Mouse (Mus musculus): ENCODE data around the gene Safb2.

The Safb2 gene

GRCm38 (mm10) chr17:56603186-56604069 lies 19.0 kb upstream of the Safb2 start:
- peaks cover 93% of the 10 kb centered on the region for H3K36me3 ChIP-seq (ENCODE audit: insufficient read depth, low read length)
- H3K9me3 ChIP-seq (ENCODE audit: low read length) = no peaks in the 10 kb centered on the region
- peak overlapping the region; percentile 58 for H3K4me3 ChIP-seq (replicated peaks; ENCODE audit: low read length)

GRCm38 (mm10) chr17:56593527-56594271 lies 9.3 kb upstream of the Safb2 start:
- Histone ChIP-seq H3K4me1 (replicated peaks; ENCODE audit: low read depth, low read length) (peaks cover 45% of the 10 kb centered on the region), H3K4me3 (replicated peaks; ENCODE audit: low read length) (no peak overlapping the region), H3K36me3 (ENCODE audit: insufficient read depth, low read length) (peaks cover 96% of the 10 kb centered on the region), H3K27me3 (ENCODE audit: insufficient read depth, low read length) (no peaks in the 10 kb centered on the region), H3K9me3 (ENCODE audit: low read length) (no peaks in the 10 kb centered on the region)
- TF ChIP-seq CTCF (conservative IDR thresholded peaks at IDR 0.05; ENCODE audit: low read length) (no peak), NANOG (IDR thresholded peaks at IDR 0.05; ENCODE audit: borderline replicate concordance, low read length) (no peak), POU5F1 (IDR thresholded peaks at IDR 0.05; ENCODE audit: borderline replicate concordance, low read length) (no peak)

More at GRCm38 (mm10) chr17:56603186-56604069, 19.0 kb upstream of the Safb2 start:
- peaks cover 70% of the 10 kb centered on the region for H3K4me1 ChIP-seq (replicated peaks; ENCODE audit: low read depth, low read length)
- no peaks in the 10 kb centered on the region for H3K27me3 ChIP-seq (ENCODE audit: insufficient read depth, low read length)
- TF ChIP-seq NANOG (IDR thresholded peaks at IDR 0.05; ENCODE audit: borderline replicate concordance, low read length) (no peak), CTCF (conservative IDR thresholded peaks at IDR 0.05; ENCODE audit: low read length) (no peak), POU5F1 (IDR thresholded peaks at IDR 0.05; ENCODE audit: borderline replicate concordance, low read length) (no peak)

GRCm38 (mm10) chr17:56592553-56592952 lies 8.2 kb upstream of the Safb2 start:
- H3K27me3 ChIP-seq (ENCODE audit: insufficient read depth, low read length) = no peaks in the 10 kb centered on the region
- no peak overlapping the region for H3K4me3 ChIP-seq (replicated peaks; ENCODE audit: low read length)
- peaks cover 100% of the 10 kb centered on the region for H3K36me3 ChIP-seq (ENCODE audit: insufficient read depth, low read length)
- TF ChIP-seq NANOG (IDR thresholded peaks at IDR 0.05; ENCODE audit: borderline replicate concordance, low read length) (no peak), CTCF (conservative IDR thresholded peaks at IDR 0.05; ENCODE audit: low read length) (no peak), POU5F1 (IDR thresholded peaks at IDR 0.05; ENCODE audit: borderline replicate concordance, low read length) (no peak)
- H3K9me3 ChIP-seq (ENCODE audit: low read length) = no peaks in the 10 kb centered on the region
- peaks cover 49% of the 10 kb centered on the region for H3K4me1 ChIP-seq (replicated peaks; ENCODE audit: low read depth, low read length)

- H3K36me3 ChIP-seq (ENCODE audit: insufficient read depth, low read length) = peaks cover 79% of the 10 kb centered on the region
- no peak overlapping the region for H3K4me3 ChIP-seq (replicated peaks; ENCODE audit: low read length)
- TF ChIP-seq CTCF (conservative IDR thresholded peaks at IDR 0.05; ENCODE audit: low read length) (no peak), POU5F1 (IDR thresholded peaks at IDR 0.05; ENCODE audit: borderline replicate concordance, low read length) (no peak), NANOG (IDR thresholded peaks at IDR 0.05; ENCODE audit: borderline replicate concordance, low read length) (no peak)
- no peaks in the 10 kb centered on the region for H3K9me3 ChIP-seq (ENCODE audit: low read length)
- H3K4me1 ChIP-seq (replicated peaks; ENCODE audit: low read depth, low read length) = peaks cover 54% of the 10 kb centered on the region
- H3K27me3 ChIP-seq (ENCODE audit: insufficient read depth, low read length) = no peaks in the 10 kb centered on the region
These were observed 4.5 kb upstream of the Safb2 start for GRCm38 (mm10) chr17:56588921-56589320.

- no peak overlapping the region for H3K4me3 ChIP-seq (replicated peaks; ENCODE audit: low read length)
- no peaks in the 10 kb centered on the region for H3K27me3 ChIP-seq (ENCODE audit: insufficient read depth, low read length)
- TF ChIP-seq CTCF (conservative IDR thresholded peaks at IDR 0.05; ENCODE audit: low read length) = no peak
- no peak for TF ChIP-seq NANOG (IDR thresholded peaks at IDR 0.05; ENCODE audit: borderline replicate concordance, low read length)
- no peak for TF ChIP-seq POU5F1 (IDR thresholded peaks at IDR 0.05; ENCODE audit: borderline replicate concordance, low read length)
- no peaks in the 10 kb centered on the region for H3K9me3 ChIP-seq (ENCODE audit: low read length)
- H3K36me3 ChIP-seq (ENCODE audit: insufficient read depth, low read length) = peaks cover 74% of the 10 kb centered on the region
- H3K4me1 ChIP-seq (replicated peaks; ENCODE audit: low read depth, low read length) = peaks cover 61% of the 10 kb centered on the region
These were observed 3.4 kb upstream of the Safb2 start for GRCm38 (mm10) chr17:56587773-56588172.

- peaks cover 74% of the 10 kb centered on the region for H3K36me3 ChIP-seq (ENCODE audit: insufficient read depth, low read length)
- H3K9me3 ChIP-seq (ENCODE audit: low read length) = no peaks in the 10 kb centered on the region
- peak overlapping the region; percentile 96 for H3K4me3 ChIP-seq (replicated peaks; ENCODE audit: low read length)
- H3K27me3 ChIP-seq (ENCODE audit: insufficient read depth, low read length) = no peaks in the 10 kb centered on the region
- H3K4me1 ChIP-seq (replicated peaks; ENCODE audit: low read depth, low read length) = peaks cover 74% of the 10 kb centered on the region
- TF ChIP-seq NANOG (IDR thresholded peaks at IDR 0.05; ENCODE audit: borderline replicate concordance, low read length) = no peak
- no peak for TF ChIP-seq CTCF (conservative IDR thresholded peaks at IDR 0.05; ENCODE audit: low read length)
- no peak for TF ChIP-seq POU5F1 (IDR thresholded peaks at IDR 0.05; ENCODE audit: borderline replicate concordance, low read length)
These were observed 911 bp upstream of the Safb2 start for GRCm38 (mm10) chr17:56585171-56585821.

- H3K27me3 ChIP-seq (ENCODE audit: insufficient read depth, low read length) = no peaks in the 10 kb centered on the region
- H3K36me3 ChIP-seq (ENCODE audit: insufficient read depth, low read length) = peaks cover 74% of the 10 kb centered on the region
These were observed 651 bp downstream of the Safb2 start for GRCm38 (mm10) chr17:56583611-56584256.

More at GRCm38 (mm10) chr17:56583611-56584256, 651 bp downstream of the Safb2 start:
- Histone ChIP-seq H3K9me3 (ENCODE audit: low read length) (no peaks in the 10 kb centered on the region), H3K4me1 (replicated peaks; ENCODE audit: low read depth, low read length) (peaks cover 72% of the 10 kb centered on the region), H3K4me3 (replicated peaks; ENCODE audit: low read length) (peak overlapping the region; percentile 99)
- TF ChIP-seq POU5F1 (IDR thresholded peaks at IDR 0.05; ENCODE audit: borderline replicate concordance, low read length) (no peak), CTCF (conservative IDR thresholded peaks at IDR 0.05; ENCODE audit: low read length) (no peak), NANOG (IDR thresholded peaks at IDR 0.05; ENCODE audit: borderline replicate concordance, low read length) (no peak)
